Mouse (Mus musculus): ENCODE results near the gene Add2.

DNA sequence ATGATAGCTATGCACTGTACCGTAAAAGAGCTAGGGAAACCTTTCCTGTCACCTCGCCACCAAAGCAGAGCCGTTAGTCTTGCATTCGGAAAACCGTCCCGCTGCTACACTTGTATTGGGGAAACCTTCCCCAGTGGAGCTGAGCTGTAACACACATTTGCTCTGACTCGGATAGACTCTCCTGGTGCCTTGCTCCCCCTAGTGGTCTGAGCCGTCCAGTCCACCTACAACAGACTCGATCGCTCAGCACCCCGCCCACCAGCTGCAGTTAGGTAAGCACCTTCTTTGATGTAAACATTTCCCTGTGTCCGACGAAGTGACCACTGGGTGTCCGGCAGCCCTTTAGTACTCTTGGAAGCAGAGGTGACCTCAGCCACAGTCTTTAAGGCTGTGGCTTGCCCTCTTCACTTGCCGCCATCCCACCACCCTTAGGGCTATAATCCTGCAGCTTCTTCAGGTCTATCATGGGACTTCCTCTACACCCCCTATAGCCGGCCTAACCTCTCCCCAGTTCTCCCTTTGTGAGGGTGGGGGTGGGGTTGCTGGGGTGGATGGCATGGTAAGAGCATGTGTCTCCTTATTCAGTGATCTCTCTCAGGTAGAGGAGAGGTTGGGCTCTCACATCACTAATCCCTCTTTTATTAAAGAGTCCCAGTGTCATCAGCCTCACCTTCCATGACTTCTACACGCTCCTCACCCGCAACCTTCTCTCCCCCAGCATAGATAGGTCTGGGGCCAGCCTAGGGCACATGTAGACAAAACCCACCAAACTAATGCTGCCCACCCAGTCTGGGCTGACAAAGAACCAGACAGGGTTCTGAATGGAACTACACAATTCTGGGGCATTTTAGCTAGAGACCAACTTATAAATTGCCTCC lies 24.0 kb upstream of the Add2 start:
- TF ChIP-seq POLR2A (IDR thresholded peaks at IDR 0.05; ENCODE audit: borderline replicate concordance, extremely low read depth, low read depth, low read length) (no peak), CTCF (IDR thresholded peaks at IDR 0.05; ENCODE audit: insufficient read depth, low read length) (peak; percentile 96)
